Mouse (Mus musculus) heart, postnatal 0 days (tissue): ENCODE measurements around the gene Ndufaf8.

ENCODE experiments used
- CTCF ChIP-seq: IDR thresholded peaks from 2 replicates; pipeline ENCODE4 v1.5.1; 2016; ENCODE audit warnings: antibody characterized with exemption, control low read depth, low read depth
- EP300 ChIP-seq: IDR thresholded peaks from 2 replicates; pipeline ENCODE4 v1.6.1; 2016; ENCODE audit warnings: antibody characterized with exemption, low read depth

GRCm38 (mm10) chr11:120063326-120063725 lies 35.4 kb upstream of the Ndufaf8 start:
- TF ChIP-seq CTCF (no peak), EP300 (no peak)
